Mouse (Mus musculus): Measurements from ENCODE around the gene Tpi1. TPM values are rescaled to one million over a fixed set of nuclear protein-coding genes. Genes with fewer than 3 reads are reported as not detected.

The Tpi1 gene
- total and polyA plus RNA-seq, 2 experiments from 2014 or later: 1,142 to 1,544 TPM

DNA sequence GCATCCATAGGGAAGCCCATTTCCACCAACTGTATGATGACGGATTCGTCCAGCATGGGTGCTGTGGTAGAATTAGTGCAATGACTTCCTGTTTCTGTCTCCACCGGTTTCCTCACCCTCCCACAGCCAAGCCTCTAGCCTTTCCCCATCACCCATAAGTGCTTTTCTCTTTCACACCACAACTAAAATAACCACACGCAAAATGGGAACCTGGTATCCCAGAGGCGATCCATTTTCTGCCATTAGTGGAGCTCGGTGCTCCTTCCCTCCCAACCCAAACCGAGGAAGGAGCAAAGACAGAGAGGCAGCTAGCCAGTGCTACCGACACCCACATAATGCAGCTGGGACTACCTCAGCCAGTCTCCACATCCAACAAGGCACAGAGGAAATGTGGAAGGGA lies 3.9 kb upstream of the Tpi1 start:
- no peak for TF ChIP-seq CTCF (IDR thresholded peaks at IDR 0.05; ENCODE audit: low read depth)
- no peak for TF ChIP-seq EP300 (IDR thresholded peaks at IDR 0.05; ENCODE audit: low read depth)
- 82% methylated on average over 8 of the region's 8 CpGs for WGBS
- no peak for DNase-seq (ENCODE audit: low spot score)
- Histone ChIP-seq H3K27me3 (ENCODE audit: control insufficient read depth, insufficient read depth, low read length) (no peaks in the 10 kb centered on the region), H3K4me3 (ENCODE audit: low read depth, low read length) (no peak overlapping the region), H3K9ac (replicated peaks; ENCODE audit: low read depth, low read length) (no peak overlapping the region), H3K36me3 (replicated peaks; ENCODE audit: control insufficient read depth, insufficient read depth, low read length) (peaks cover 79% of the 10 kb centered on the region), H3K9me3 (replicated peaks; ENCODE audit: control insufficient read depth, low read length) (no peaks in the 10 kb centered on the region), H3K4me2 (ENCODE audit: low read depth, low read length) (no peak overlapping the region), H3K27ac (ENCODE audit: low read depth) (no peak overlapping the region), H3K4me1 (ENCODE audit: control insufficient read depth, insufficient read depth) (0 out of 2 replicates have a peak, but pooled peaks cover 6% of the 10 kb centered on the region)
- ATAC-seq (ENCODE audit: insufficient read depth, low read depth): no peak

- ATAC-seq (ENCODE audit: insufficient read depth, low read depth) (no peak), DNase-seq (ENCODE audit: low spot score) (no peak)
- Histone ChIP-seq H3K4me2 (ENCODE audit: low read depth, low read length) (no peak overlapping the region), H3K36me3 (replicated peaks; ENCODE audit: control insufficient read depth, insufficient read depth, low read length) (peaks cover 75% of the 10 kb centered on the region), H3K27ac (ENCODE audit: low read depth) (no peak overlapping the region), H3K4me1 (ENCODE audit: control insufficient read depth, insufficient read depth) (peaks cover 9% of the 10 kb centered on the region; the same call in 1 of the 2 replicates), H3K9me3 (replicated peaks; ENCODE audit: control insufficient read depth, low read length) (no peaks in the 10 kb centered on the region), H3K9ac (replicated peaks; ENCODE audit: low read depth, low read length) (no peak overlapping the region), H3K27me3 (ENCODE audit: control insufficient read depth, insufficient read depth, low read length) (no peaks in the 10 kb centered on the region), H3K4me3 (ENCODE audit: low read depth, low read length) (no peak overlapping the region)
- WGBS: 92% methylated on average over 8 of the region's 8 CpGs
- TF ChIP-seq CTCF (IDR thresholded peaks at IDR 0.05; ENCODE audit: low read depth): no peak
- TF ChIP-seq EP300 (IDR thresholded peaks at IDR 0.05; ENCODE audit: low read depth): no peak
Observed at GRCm38 (mm10) chr6:124817563-124817962, 3.5 kb upstream of the Tpi1 start.

DNA sequence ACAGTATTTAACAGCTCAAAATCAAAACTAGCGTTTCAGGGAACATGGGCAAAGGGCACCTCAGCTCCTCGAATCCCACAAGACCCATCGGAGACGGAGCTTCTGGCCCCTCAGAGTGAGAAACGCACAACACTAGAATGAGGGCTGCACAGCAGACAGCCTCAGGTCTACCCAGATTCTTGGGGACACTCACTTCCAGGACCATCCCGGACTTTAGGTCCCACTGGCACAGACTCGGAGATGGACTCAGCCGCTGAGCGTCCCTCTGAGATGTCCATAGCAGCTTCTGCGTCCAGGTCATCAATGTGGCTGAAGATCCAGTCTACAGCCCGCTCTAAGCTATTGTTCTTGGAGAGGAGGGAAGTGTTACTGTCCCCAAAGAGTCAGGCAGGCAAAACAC lies 3.0 kb upstream of the Tpi1 start:
- H3K4me3 ChIP-seq (ENCODE audit: low read depth, low read length): no peak overlapping the region
- no peak overlapping the region for H3K9ac ChIP-seq (replicated peaks; ENCODE audit: low read depth, low read length)
- no peak overlapping the region for H3K27ac ChIP-seq (ENCODE audit: low read depth)
- H3K9me3 ChIP-seq (replicated peaks; ENCODE audit: control insufficient read depth, low read length): no peaks in the 10 kb centered on the region
- TF ChIP-seq EP300 (IDR thresholded peaks at IDR 0.05; ENCODE audit: low read depth): no peak
- TF ChIP-seq CTCF (IDR thresholded peaks at IDR 0.05; ENCODE audit: low read depth): no peak
- peaks cover 13% of the 10 kb centered on the region; the same call in 1 of the 2 replicates for H3K4me1 ChIP-seq (ENCODE audit: control insufficient read depth, insufficient read depth)
- no peak overlapping the region for H3K4me2 ChIP-seq (ENCODE audit: low read depth, low read length)
- H3K36me3 ChIP-seq (replicated peaks; ENCODE audit: control insufficient read depth, insufficient read depth, low read length): peaks cover 73% of the 10 kb centered on the region
- H3K27me3 ChIP-seq (ENCODE audit: control insufficient read depth, insufficient read depth, low read length): no peaks in the 10 kb centered on the region
- DNase-seq (ENCODE audit: low spot score) (no peak), ATAC-seq (ENCODE audit: insufficient read depth, low read depth) (no peak)
- WGBS: 95% methylated on average over 11 of the region's 11 CpGs

GRCm38 (mm10) chr6:124816611-124817010 lies 2.5 kb upstream of the Tpi1 start:
- WGBS: 92% methylated on average over 4 of the region's 4 CpGs
- no peak overlapping the region for H3K27ac ChIP-seq (ENCODE audit: low read depth)
- H3K27me3 ChIP-seq (ENCODE audit: control insufficient read depth, insufficient read depth, low read length): no peaks in the 10 kb centered on the region
- no peaks in the 10 kb centered on the region for H3K9me3 ChIP-seq (replicated peaks; ENCODE audit: control insufficient read depth, low read length)
- no peak for ATAC-seq (ENCODE audit: insufficient read depth, low read depth)
- TF ChIP-seq CTCF (IDR thresholded peaks at IDR 0.05; ENCODE audit: low read depth) (no peak), EP300 (IDR thresholded peaks at IDR 0.05; ENCODE audit: low read depth) (no peak)
- H3K36me3 ChIP-seq (replicated peaks; ENCODE audit: control insufficient read depth, insufficient read depth, low read length): peaks cover 73% of the 10 kb centered on the region
- H3K4me1 ChIP-seq (ENCODE audit: control insufficient read depth, insufficient read depth): peaks cover 13% of the 10 kb centered on the region; the same call in 1 of the 2 replicates
- no peak for DNase-seq (ENCODE audit: low spot score)
- no peak overlapping the region for H3K9ac ChIP-seq (replicated peaks; ENCODE audit: low read depth, low read length)
- no peak overlapping the region for H3K4me3 ChIP-seq (ENCODE audit: low read depth, low read length)
- no peak overlapping the region for H3K4me2 ChIP-seq (ENCODE audit: low read depth, low read length)

- Histone ChIP-seq H3K4me3 (ENCODE audit: low read depth, low read length) (no peak overlapping the region), H3K9ac (replicated peaks; ENCODE audit: low read depth, low read length) (no peak overlapping the region), H3K27ac (ENCODE audit: low read depth) (no peak overlapping the region), H3K4me2 (ENCODE audit: low read depth, low read length) (no peak overlapping the region), H3K4me1 (ENCODE audit: control insufficient read depth, insufficient read depth) (peaks cover 13% of the 10 kb centered on the region; the same call in 1 of the 2 replicates), H3K36me3 (replicated peaks; ENCODE audit: control insufficient read depth, insufficient read depth, low read length) (peaks cover 68% of the 10 kb centered on the region), H3K27me3 (ENCODE audit: control insufficient read depth, insufficient read depth, low read length) (no peaks in the 10 kb centered on the region), H3K9me3 (replicated peaks; ENCODE audit: control insufficient read depth, low read length) (no peaks in the 10 kb centered on the region)
- DNase-seq (ENCODE audit: low spot score) (no peak), ATAC-seq (ENCODE audit: insufficient read depth, low read depth) (no peak)
- WGBS: 76% methylated on average over 9 of the region's 9 CpGs
- TF ChIP-seq CTCF (IDR thresholded peaks at IDR 0.05; ENCODE audit: low read depth): no peak
- no peak for TF ChIP-seq EP300 (IDR thresholded peaks at IDR 0.05; ENCODE audit: low read depth)
Observed at GRCm38 (mm10) chr6:124814858-124815774, 1.0 kb upstream of the Tpi1 start.
